ENCODE assay signal across 8 mouse cellular contexts in genomic region chr7:19342481-19343027, GRCm38 (mm10). TPM values are rescaled to one million over a fixed set of nuclear protein-coding genes. Genes with fewer than 3 reads are reported as not detected.
DNase-seq lines count a peak whose midpoint lies in the region; ATAC-seq and TF ChIP-seq lines count a peak whose summit lies in the region.

No protein-coding gene starts in this region.

- peaks cover 5% of the 10 kb centered on the region for H3K4me1 ChIP-seq in cortical plate, adult 2 months (ENCODE audit: control insufficient read depth, insufficient read depth, low read length)
- H3K4me1 ChIP-seq in intestine, embryonic 14.5 days (replicated peaks; ENCODE audit: control insufficient read depth, insufficient read depth, low read length), result peaks cover 24% of the 10 kb centered on the region

- 0 out of 2 replicates have a peak, but pooled peaks cover 11% of the 10 kb centered on the region for H3K27me3 ChIP-seq in intestine, embryonic 14.5 days (replicated peaks; ENCODE audit: control insufficient read depth, insufficient read depth, low read length)

- intact Hi-C loops in gastrocnemius, postnatal 14 days (cut with DNase I; ENCODE audit: low total_unique reads), result loop anchor here (2.0 to 10.0 kb wide), 2 partner anchors 42 to 108 kb away; no protein-coding TSS in a partner anchor

- peak overlapping the region; percentile 45 for H3K9ac ChIP-seq in intestine, embryonic 14.5 days (ENCODE audit: low read length)

- TF ChIP-seq CTCF in cortical plate, adult 2 months (IDR thresholded peaks at IDR 0.05; ENCODE audit: extremely low read depth, insufficient read depth, low read length), result peak; percentile 86

- H3K36me3 ChIP-seq in intestine, embryonic 14.5 days (ENCODE audit: control insufficient read depth, insufficient read depth, low read length), result 0 out of 2 replicates have a peak, but pooled peaks cover 1% of the 10 kb centered on the region

- no peak overlapping the region for H3K27ac ChIP-seq in cortical plate, adult 2 months (ENCODE audit: insufficient read depth, low read length)
- H3K27ac ChIP-seq in intestine, embryonic 14.5 days (ENCODE audit: low read depth), result 0 out of 2 replicates have a peak overlapping the region, but pooled peaks have one; percentile 5

- 0 out of 2 replicates have a peak, but pooled peaks have one; percentile 4 for ATAC-seq in intestine, embryonic 14.5 days (replicated peaks; ENCODE audit: low FRiP score, low TSS enrichment, low read depth)
- peak; percentile 33 for ATAC-seq in megakaryocyte, adult 5-6 weeks (ENCODE audit: poor library complexity, severe bottlenecking)

- H3K4me2 ChIP-seq in intestine, embryonic 14.5 days (ENCODE audit: low read length), result peak overlapping the region; percentile 72

- TF ChIP-seq POLR2A in cortical plate, adult 2 months (IDR thresholded peaks at IDR 0.05; ENCODE audit: extremely low read depth, insufficient read depth, low read length), result no peak

- H3K9me3 ChIP-seq in intestine, embryonic 14.5 days (ENCODE audit: control insufficient read depth, low read length), result no peaks in the 10 kb centered on the region

- DNase-seq in adrenal gland, adult 18-20 months (ENCODE audit: low spot score in 2 of 2), result peak; percentile 90 to 93
- peak; percentile 82 for DNase-seq in gastrocnemius, postnatal 14 days
- DNase-seq in intestine, embryonic 14.5 days (ENCODE audit: low spot score), result peak; percentile 98
- DNase-seq in left cerebral cortex, adult 8-10 months (ENCODE audit: low spot score in 2 of 2), result peak; percentile 74 to 97
- DNase-seq in right cerebral cortex, postnatal 14 days, result peak; percentile 89
- peak; percentile 85 for DNase-seq in urinary bladder, postnatal 25 days (ENCODE audit: low spot score)

- H3K4me3 ChIP-seq in cortical plate, adult 2 months (ENCODE audit: insufficient read depth, low read length), result peak overlapping the region; percentile 55
- H3K4me3 ChIP-seq in intestine, embryonic 14.5 days (ENCODE audit: low read depth, low read length), result peak overlapping the region; percentile 41

- WGBS in intestine, embryonic 14.5 days, result 1% methylated on average over 27 of the region's 27 CpGs

RNA-seq across cellular contexts. Expression of gene Ercc1, which starts 2.0 kb away (rescaled TPM):
- total RNA-seq in adrenal gland, adult 18-20 months (2021), result 10 to 100 TPM; 31.2 to 41.0 TPM
- polyA plus RNA-seq in cortical plate, adult 2 months (2012; rRNA removed), result 53.8 and 59.1 TPM in 2 replicates
- total RNA-seq in gastrocnemius, postnatal 14 days (2021), result 10 to 100 TPM; 26.7 to 28.7 TPM
- 71.8 and 82.9 TPM in 2 replicates for polyA plus RNA-seq in intestine, embryonic 14.5 days (2014; fragmentation: Nextera tagmentation; extraction: Ambion mirVana)
- 10 to 100 TPM; 34.9 to 42.8 (median 38.6) TPM for total RNA-seq in left cerebral cortex, adult 8-10 months (2022)
- 18.9 and 26.4 TPM in 2 replicates for total RNA-seq in megakaryocyte, adult 5-6 weeks (2015)
- total RNA-seq in megakaryocyte, adult 5-6 weeks (2017), result 17.5 and 21.4 TPM in 2 replicates

RNA-seq across cellular contexts. Expression of gene Cd3eap, which starts 16.7 kb away (rescaled TPM):
- 10 to 100 TPM; 13.3 to 13.7 TPM for total RNA-seq in adrenal gland, adult 18-20 months (2021)
- 14.4 and 14.6 TPM in 2 replicates for polyA plus RNA-seq in cortical plate, adult 2 months (2012; rRNA removed)
- 1 to 10 TPM; 7.4 to 8.2 TPM for total RNA-seq in gastrocnemius, postnatal 14 days (2021)
- 23.9 and 25.8 TPM in 2 replicates for polyA plus RNA-seq in intestine, embryonic 14.5 days (2014; fragmentation: Nextera tagmentation; extraction: Ambion mirVana)
- total RNA-seq in left cerebral cortex, adult 8-10 months (2022), result 10 to 100 TPM; 16.3 to 20.4 (median 17.4) TPM
- 3.4 TPM in 2 replicates for total RNA-seq in megakaryocyte, adult 5-6 weeks (2015)
- 9.0 and 11.5 TPM in 2 replicates for total RNA-seq in megakaryocyte, adult 5-6 weeks (2017)

RNA-seq across cellular contexts. Expression of gene Ppp1r13l, which starts 17.0 kb away (rescaled TPM):
- total RNA-seq in adrenal gland, adult 18-20 months (2021), result 1 to 10 TPM; 5.9 to 6.7 TPM
- polyA plus RNA-seq in cortical plate, adult 2 months (2012; rRNA removed), result 5.0 and 5.4 TPM in 2 replicates
- 1 to 10 TPM; 1.7 to 2.9 TPM for total RNA-seq in gastrocnemius, postnatal 14 days (2021)
- polyA plus RNA-seq in intestine, embryonic 14.5 days (2014; fragmentation: Nextera tagmentation; extraction: Ambion mirVana), result 4.4 and 4.9 TPM in 2 replicates
- total RNA-seq in left cerebral cortex, adult 8-10 months (2022), result 1 to 10 TPM; 3.9 to 7.7 (median 5.9) TPM
- 4.1 and 4.2 TPM in 2 replicates for total RNA-seq in megakaryocyte, adult 5-6 weeks (2015)
- total RNA-seq in megakaryocyte, adult 5-6 weeks (2017), result 0.45 TPM in 1 of 2 replicates, not detected in the other

RNA-seq across cellular contexts. Expression of gene Fosb, which starts 32.7 kb away (rescaled TPM):
- total RNA-seq in adrenal gland, adult 18-20 months (2021), result 10 to 100 TPM; 15.9 to 23.2 TPM
- polyA plus RNA-seq in cortical plate, adult 2 months (2012; rRNA removed), result 5.1 and 7.1 TPM in 2 replicates
- under 1 TPM; 0.69 to 0.90 TPM for total RNA-seq in gastrocnemius, postnatal 14 days (2021)
- polyA plus RNA-seq in intestine, embryonic 14.5 days (2014; fragmentation: Nextera tagmentation; extraction: Ambion mirVana), result 0.08 and 0.49 TPM in 2 replicates
- 10 to 100 TPM; 11.1 to 15.1 (median 13.8) TPM for total RNA-seq in left cerebral cortex, adult 8-10 months (2022)
- total RNA-seq in megakaryocyte, adult 5-6 weeks (2015), result 24.0 and 25.4 TPM in 2 replicates
- total RNA-seq in megakaryocyte, adult 5-6 weeks (2017), result 26.9 and 30.4 TPM in 2 replicates

RNA-seq across cellular contexts. Expression of gene Ercc2, which starts 39.3 kb away (rescaled TPM):
- 10 to 100 TPM; 27.1 to 30.9 TPM for total RNA-seq in adrenal gland, adult 18-20 months (2021)
- 41.4 and 48.3 TPM in 2 replicates for polyA plus RNA-seq in cortical plate, adult 2 months (2012; rRNA removed)
- 1 to 10 TPM; 6.1 to 7.8 TPM for total RNA-seq in gastrocnemius, postnatal 14 days (2021)
- polyA plus RNA-seq in intestine, embryonic 14.5 days (2014; fragmentation: Nextera tagmentation; extraction: Ambion mirVana), result 11.3 and 13.3 TPM in 2 replicates
- total RNA-seq in left cerebral cortex, adult 8-10 months (2022), result 10 to 100 TPM; 25.7 to 36.8 (median 31.0) TPM
- 4.9 and 5.7 TPM in 2 replicates for total RNA-seq in megakaryocyte, adult 5-6 weeks (2015)
- total RNA-seq in megakaryocyte, adult 5-6 weeks (2017), result 12.6 and 19.2 TPM in 2 replicates
